Mouse (Mus musculus): ENCODE data around the gene Spata18. TPM values are rescaled to one million over a fixed set of nuclear protein-coding genes. Genes with fewer than 3 reads are reported as not detected.

Gene Spata18
- polyA plus RNA-seq, 1 experiment from 2014 or later, result 0.13 TPM

DNA sequence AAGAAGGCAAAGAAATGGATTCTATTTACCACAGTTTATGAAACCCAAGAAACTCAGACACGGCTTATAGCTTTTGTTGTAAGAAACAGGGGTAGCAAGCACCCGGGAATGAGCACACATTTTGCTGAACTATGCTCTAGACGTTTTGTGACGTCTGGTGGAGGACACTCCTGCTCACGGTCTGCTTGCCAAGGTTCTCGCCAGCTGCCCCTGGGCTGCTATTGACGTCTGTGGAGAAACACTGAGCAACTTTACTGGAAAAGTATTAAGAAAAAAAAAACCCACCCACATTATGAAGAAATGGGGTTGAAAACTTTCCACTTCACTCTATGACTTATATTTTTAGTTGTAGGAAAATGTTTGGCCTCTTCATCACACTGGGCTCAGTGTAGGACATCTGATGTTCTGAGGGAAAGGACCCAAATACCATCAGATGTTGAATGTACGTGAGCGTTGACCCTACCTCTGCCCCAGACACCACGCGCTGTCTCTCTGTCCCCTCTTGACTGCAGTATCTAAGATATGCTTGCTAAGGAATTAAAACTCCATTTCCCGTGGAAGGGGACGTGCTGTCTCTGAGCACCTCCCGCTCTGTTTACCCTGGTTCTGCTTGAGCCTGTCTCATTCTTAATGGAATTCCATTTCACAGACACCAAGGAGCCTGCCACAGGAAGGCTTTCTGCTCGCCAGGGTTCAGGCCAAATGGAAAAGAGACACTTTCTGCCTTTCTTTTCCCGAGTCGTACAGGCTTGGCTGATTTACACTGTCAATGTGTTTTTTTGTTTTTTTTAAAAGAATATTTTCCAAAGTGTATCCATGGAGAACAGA is 50.1 kb downstream of the Spata18 start:
- Histone ChIP-seq H3K4me1 (no peaks in the 10 kb centered on the region), H3K9me3 (no peaks in the 10 kb centered on the region)
- 87% methylated on average over 17 of the region's 17 CpGs for WGBS

DNA sequence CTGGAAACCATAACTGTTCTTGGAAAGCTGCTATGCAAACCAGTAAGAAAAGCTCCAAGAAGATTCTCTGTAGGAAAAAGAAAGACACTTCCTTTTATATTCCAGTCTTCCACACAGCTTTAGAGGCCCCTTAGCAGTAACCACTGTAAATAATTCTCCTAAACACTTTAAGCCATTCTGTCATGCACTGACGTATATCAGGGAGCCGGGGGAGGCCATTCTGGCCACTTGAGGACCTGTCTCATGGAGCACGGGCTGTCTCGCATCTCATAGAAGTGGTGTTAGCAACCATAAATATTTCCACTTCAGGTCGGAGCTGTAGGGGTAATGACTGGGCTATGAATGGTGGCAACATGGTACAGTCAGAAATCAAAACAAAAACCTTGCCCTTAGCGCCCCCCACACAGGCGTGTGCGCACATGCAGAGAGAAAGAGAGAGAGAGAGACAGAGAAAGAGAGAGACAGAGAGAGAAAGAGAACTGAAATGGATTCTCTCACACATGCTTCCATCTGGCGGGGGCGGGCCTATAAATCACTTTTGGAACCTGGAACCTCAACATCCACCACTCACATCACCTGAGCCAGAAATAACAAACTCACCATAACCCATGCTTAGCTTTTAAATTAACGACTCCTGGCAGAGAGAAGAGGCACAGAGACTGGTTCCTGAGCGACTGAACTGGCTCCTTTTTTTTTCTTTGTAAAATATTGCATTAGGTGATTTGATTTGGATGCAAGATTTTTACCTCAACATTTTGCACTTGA is 50.9 kb downstream of the Spata18 start:
- no peak overlapping the region for H3K4me3 ChIP-seq (replicated peaks)
- no peaks in the 10 kb centered on the region for H3K27me3 ChIP-seq
- ATAC-seq (ENCODE audit: low FRiP score), result no peak
- H3K4me2 ChIP-seq, result no peak overlapping the region
- H3K4me1 ChIP-seq, result no peaks in the 10 kb centered on the region
- no peaks in the 10 kb centered on the region for H3K36me3 ChIP-seq (replicated peaks)
- H3K9ac ChIP-seq, result no peak overlapping the region
- WGBS, result 88% methylated on average over 12 of the region's 12 CpGs
- no peaks in the 10 kb centered on the region for H3K9me3 ChIP-seq
- H3K27ac ChIP-seq, result no peak overlapping the region

More for the DNA sequence above, 50.1 kb downstream of the Spata18 start:
- H3K9ac ChIP-seq, result no peak overlapping the region
- H3K27me3 ChIP-seq, result no peaks in the 10 kb centered on the region
- no peak overlapping the region for H3K4me2 ChIP-seq
- no peak for ATAC-seq (ENCODE audit: low FRiP score)
- H3K4me3 ChIP-seq (replicated peaks), result no peak overlapping the region
- H3K27ac ChIP-seq, result no peak overlapping the region
- H3K36me3 ChIP-seq (replicated peaks), result no peaks in the 10 kb centered on the region

DNA sequence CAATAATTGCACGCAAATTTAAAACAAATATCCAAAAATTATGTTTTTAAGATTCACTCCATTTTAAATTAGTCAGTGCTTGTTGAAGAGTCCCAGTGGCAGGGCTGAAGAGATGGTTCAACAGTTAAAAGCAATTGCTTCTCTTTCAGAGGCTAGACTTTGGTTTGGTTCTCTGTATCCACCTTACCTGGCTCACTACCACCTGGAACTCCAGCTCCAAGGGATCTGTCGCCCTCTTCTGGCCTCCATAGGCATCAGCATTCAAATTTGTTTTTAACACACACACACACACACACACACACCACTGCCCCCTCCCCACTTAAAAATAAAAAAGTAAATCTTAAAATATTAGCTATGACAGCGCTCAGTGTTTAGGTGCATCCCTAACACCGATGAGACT is 51.9 kb downstream of the Spata18 start:
- Histone ChIP-seq H3K4me3 (replicated peaks) (no peak overlapping the region), H3K27me3 (no peaks in the 10 kb centered on the region), H3K27ac (no peak overlapping the region), H3K4me1 (no peaks in the 10 kb centered on the region), H3K4me2 (no peak overlapping the region), H3K9me3 (no peaks in the 10 kb centered on the region), H3K36me3 (replicated peaks) (no peaks in the 10 kb centered on the region), H3K9ac (no peak overlapping the region)
- WGBS, result 95% methylated on average over 4 of the region's 4 CpGs
- ATAC-seq (ENCODE audit: low FRiP score), result no peak

DNA sequence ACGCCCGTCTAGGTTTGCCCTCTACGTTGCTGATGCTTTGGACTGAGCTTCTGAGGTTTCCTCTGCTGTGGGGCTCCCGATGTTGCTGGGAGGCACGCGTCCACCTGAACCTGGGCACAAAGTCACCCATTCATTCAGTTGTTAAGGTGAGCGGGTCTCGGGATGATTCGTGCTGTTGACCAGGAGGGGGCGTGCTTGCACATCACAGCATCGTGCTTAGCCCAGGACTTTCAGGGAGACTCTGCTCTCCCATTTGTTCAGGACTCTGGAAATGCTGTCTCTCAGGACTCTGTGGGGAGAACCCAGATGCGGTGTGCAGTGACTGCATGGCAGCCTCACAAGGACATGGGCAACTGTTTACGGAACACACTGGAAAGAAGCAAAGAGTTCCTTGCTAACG is 53.1 kb downstream of the Spata18 start:
- no peak overlapping the region for H3K9ac ChIP-seq
- no peak for ATAC-seq (ENCODE audit: low FRiP score)
- WGBS, result 36% methylated on average over 14 of the region's 14 CpGs
- no peaks in the 10 kb centered on the region for H3K36me3 ChIP-seq (replicated peaks)
- H3K4me1 ChIP-seq, result no peaks in the 10 kb centered on the region
- no peaks in the 10 kb centered on the region for H3K9me3 ChIP-seq
- no peak overlapping the region for H3K27ac ChIP-seq
- H3K4me3 ChIP-seq (replicated peaks), result no peak overlapping the region
- H3K27me3 ChIP-seq, result no peaks in the 10 kb centered on the region
- no peak overlapping the region for H3K4me2 ChIP-seq

DNA sequence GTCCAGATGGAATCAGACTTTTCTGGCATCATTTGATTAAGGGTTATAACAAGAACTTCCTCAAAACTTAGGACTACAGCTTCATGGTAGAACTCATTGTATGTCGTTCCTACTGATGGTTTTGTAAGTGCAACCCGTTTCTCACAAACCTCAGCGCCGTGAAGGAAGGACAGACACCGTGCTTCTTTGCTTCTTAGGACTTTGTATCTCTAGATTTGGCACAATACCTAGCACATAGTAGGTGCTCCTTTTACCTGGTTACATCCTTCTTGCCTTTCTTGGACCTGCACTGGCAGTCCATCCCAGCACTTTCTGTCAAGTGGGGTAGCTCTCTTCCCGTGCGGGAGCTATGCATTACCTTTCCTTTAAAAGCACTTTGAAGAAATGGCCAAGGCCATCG is 53.6 kb downstream of the Spata18 start:
- WGBS, result 95% methylated on average over 8 of the region's 8 CpGs
- ATAC-seq (ENCODE audit: low FRiP score), result no peak

DNA sequence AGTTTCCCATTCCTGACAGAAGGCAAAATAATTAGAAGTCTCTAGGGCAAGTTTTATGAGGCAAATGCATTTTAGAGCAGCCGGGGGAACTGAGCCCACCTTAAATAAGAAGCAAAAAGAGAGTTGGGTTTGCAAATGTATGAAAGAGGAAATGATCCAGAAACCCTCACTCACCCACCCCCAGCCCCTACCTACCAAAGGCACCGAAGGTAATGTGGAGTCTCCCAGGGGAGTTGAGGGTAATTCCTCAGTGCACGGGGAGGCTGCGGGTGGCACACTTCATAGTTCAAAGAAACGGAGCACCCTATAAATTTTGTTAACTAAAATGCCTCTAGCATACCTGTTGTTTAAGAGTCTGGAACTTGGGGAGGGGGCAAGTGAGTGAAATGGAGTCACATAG is 54.1 kb downstream of the Spata18 start:
- Histone ChIP-seq H3K27me3 (no peaks in the 10 kb centered on the region), H3K9me3 (no peaks in the 10 kb centered on the region), H3K9ac (no peak overlapping the region), H3K4me1 (no peaks in the 10 kb centered on the region), H3K36me3 (replicated peaks) (no peaks in the 10 kb centered on the region), H3K27ac (no peak overlapping the region), H3K4me2 (no peak overlapping the region), H3K4me3 (replicated peaks) (no peak overlapping the region)
- no peak for ATAC-seq (ENCODE audit: low FRiP score)
- 91% methylated on average over 5 of the region's 5 CpGs for WGBS

More for the DNA sequence above, 53.6 kb downstream of the Spata18 start:
- Histone ChIP-seq H3K4me1 (no peaks in the 10 kb centered on the region), H3K9me3 (no peaks in the 10 kb centered on the region), H3K4me3 (replicated peaks) (no peak overlapping the region), H3K27ac (no peak overlapping the region), H3K9ac (no peak overlapping the region), H3K4me2 (no peak overlapping the region), H3K27me3 (no peaks in the 10 kb centered on the region), H3K36me3 (replicated peaks) (no peaks in the 10 kb centered on the region)

DNA sequence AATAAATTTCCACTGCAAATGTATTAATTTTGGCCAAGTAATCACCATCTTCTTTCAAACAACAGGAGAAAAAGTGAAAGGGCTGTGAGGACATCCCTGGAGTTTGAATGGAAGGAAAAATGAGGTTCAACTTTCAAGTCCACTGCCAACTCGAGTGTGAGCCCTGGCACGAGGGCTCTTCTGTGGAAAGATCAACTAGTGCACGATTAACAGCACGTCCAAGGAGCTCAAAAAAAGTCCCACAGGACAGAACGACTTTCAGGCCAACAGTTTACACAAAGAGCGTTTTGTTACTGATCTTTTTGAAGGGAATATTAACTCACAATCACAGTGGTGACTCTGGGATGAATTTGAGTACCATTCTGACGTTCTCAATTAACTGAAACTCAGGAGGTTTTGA is 61.7 kb downstream of the Spata18 start:
- Histone ChIP-seq H3K4me1 (no peaks in the 10 kb centered on the region), H3K4me2 (no peak overlapping the region), H3K27me3 (no peaks in the 10 kb centered on the region), H3K9ac (no peak overlapping the region), H3K36me3 (replicated peaks) (no peaks in the 10 kb centered on the region), H3K27ac (no peak overlapping the region), H3K4me3 (replicated peaks) (no peak overlapping the region), H3K9me3 (no peaks in the 10 kb centered on the region)
- no peak for ATAC-seq (ENCODE audit: low FRiP score)
- WGBS, result 71% methylated on average over 7 of the region's 7 CpGs

DNA sequence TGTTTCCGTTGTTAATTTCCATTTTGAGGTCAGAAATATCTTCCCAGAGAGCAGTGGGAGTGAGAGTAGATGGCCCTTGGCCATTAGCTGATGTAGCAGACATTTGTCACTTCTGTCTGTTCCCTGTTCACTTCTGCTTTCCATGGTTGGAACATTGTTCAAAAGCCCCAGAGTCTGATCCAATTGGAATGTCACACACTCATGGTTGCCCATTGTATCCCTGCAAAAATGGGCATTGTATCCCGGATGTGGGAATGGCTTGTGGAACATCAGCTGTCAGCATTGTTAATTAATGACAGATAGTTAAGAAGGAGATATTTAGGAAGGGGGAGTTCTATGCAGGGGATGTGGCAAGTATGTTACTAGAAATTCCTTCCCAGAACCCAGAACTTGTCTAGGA is 65.8 kb downstream of the Spata18 start:
- H3K4me3 ChIP-seq (replicated peaks), result no peak overlapping the region
- ATAC-seq (ENCODE audit: low FRiP score), result no peak
- H3K27me3 ChIP-seq, result no peaks in the 10 kb centered on the region
- H3K36me3 ChIP-seq (replicated peaks), result no peaks in the 10 kb centered on the region
- 80% methylated on average over 2 of the region's 2 CpGs for WGBS
- no peaks in the 10 kb centered on the region for H3K9me3 ChIP-seq
- no peaks in the 10 kb centered on the region for H3K4me1 ChIP-seq
- H3K4me2 ChIP-seq, result no peak overlapping the region
- H3K27ac ChIP-seq, result no peak overlapping the region
- H3K9ac ChIP-seq, result no peak overlapping the region

DNA sequence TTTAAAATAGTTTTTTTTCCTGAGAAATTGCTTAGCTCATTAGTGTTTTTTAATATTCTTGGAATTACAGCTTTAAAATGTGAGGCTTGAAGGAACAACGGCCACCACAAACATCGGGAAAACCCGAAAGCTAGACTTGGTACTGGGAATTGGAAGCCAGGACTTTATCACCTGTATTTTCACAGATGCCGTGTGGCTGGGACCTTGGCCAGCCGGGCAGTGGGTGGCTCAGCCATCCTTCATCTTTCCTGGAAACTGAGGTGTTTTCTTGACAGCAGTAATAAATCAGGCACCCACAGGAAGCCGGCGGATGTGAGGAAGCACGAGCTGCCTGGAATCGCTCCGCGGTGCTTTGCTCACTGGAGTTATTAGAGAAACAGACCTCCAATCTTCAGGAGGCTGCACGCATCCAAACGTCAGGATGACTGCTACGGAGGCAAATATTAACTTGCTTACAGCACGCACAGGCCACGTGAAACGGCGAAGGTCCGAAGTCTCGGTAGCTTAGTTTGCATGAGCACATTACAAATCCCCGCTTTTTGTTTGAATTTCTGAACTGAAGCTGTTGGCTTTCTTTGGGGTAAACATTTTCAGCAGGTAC is 70.6 kb downstream of the Spata18 start:
- 92% methylated on average over 21 of the region's 21 CpGs for WGBS
- H3K27ac ChIP-seq, result no peak overlapping the region
- H3K4me3 ChIP-seq (replicated peaks), result no peak overlapping the region
- H3K9me3 ChIP-seq, result no peaks in the 10 kb centered on the region
- no peaks in the 10 kb centered on the region for H3K27me3 ChIP-seq
- H3K4me2 ChIP-seq, result no peak overlapping the region
- no peak overlapping the region for H3K9ac ChIP-seq
- no peak for ATAC-seq (ENCODE audit: low FRiP score)
- no peaks in the 10 kb centered on the region for H3K4me1 ChIP-seq
- no peaks in the 10 kb centered on the region for H3K36me3 ChIP-seq (replicated peaks)

DNA sequence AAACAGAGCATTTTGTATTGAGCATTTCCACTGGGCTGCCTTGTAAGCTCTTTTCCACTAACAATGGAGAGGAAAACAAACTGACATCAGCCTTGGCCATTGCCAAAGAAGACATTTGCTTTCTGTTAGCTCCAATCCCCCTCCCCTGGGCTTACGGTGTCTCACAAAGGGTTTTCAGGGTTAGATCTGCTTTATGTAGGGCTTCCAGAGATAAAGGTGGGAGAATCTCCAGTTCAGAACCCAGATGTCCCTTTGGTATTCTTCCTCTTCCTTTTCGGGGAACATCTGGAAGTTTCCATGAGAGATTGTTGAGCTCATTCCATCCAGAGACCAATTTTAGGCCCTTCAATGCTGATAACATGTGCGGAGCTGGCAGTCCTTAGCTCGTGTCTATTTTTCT is 74.8 kb downstream of the Spata18 start:
- H3K4me2 ChIP-seq, result no peak overlapping the region
- no peaks in the 10 kb centered on the region for H3K9me3 ChIP-seq
- no peak overlapping the region for H3K27ac ChIP-seq
- H3K4me3 ChIP-seq (replicated peaks), result no peak overlapping the region
- no peaks in the 10 kb centered on the region for H3K27me3 ChIP-seq
- no peak overlapping the region for H3K9ac ChIP-seq
- ATAC-seq (ENCODE audit: low FRiP score), result no peak
- H3K4me1 ChIP-seq, result no peaks in the 10 kb centered on the region
- 96% methylated on average over 4 of the region's 4 CpGs for WGBS
- H3K36me3 ChIP-seq (replicated peaks), result no peaks in the 10 kb centered on the region

DNA sequence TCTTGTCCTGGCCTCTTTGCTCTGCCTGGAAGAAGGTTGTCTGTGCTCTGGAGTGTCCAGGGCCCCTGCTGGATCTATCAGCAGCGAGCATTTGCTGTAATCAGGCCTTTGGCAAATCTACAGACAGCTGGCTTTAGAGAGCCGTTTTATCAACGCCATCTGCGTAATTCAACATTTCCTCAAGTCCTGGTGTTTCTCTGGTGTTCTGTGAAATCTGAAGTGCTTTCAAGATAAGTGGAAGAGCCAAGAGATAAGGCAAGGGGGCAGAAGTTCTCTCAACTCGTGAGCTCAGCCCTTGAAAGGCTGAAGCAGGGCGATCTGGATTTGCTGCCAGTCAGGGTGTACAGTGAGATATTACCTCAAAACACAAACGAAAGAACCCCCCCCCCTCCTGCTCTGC is 77.5 kb downstream of the Spata18 start:
- no peaks in the 10 kb centered on the region for H3K27me3 ChIP-seq
- 89% methylated on average over 7 of the region's 7 CpGs for WGBS
- H3K4me2 ChIP-seq, result no peak overlapping the region
- H3K9ac ChIP-seq, result no peak overlapping the region
- H3K4me1 ChIP-seq, result no peaks in the 10 kb centered on the region
- no peak for ATAC-seq (ENCODE audit: low FRiP score)
- no peak overlapping the region for H3K27ac ChIP-seq
- H3K36me3 ChIP-seq (replicated peaks), result no peaks in the 10 kb centered on the region
- no peak overlapping the region for H3K4me3 ChIP-seq (replicated peaks)
- H3K9me3 ChIP-seq, result no peaks in the 10 kb centered on the region

Measured in forebrain, embryonic 12.5 days (tissue).